Mouse (Mus musculus) embryonic fibroblast, embryonic 13.5 days (primary cell): ENCODE measurements around the gene Slc25a16. TPM values are rescaled to one million over a fixed set of nuclear protein-coding genes. Genes with fewer than 3 reads are reported as not detected.

Source experiments
- H3K27ac ChIP-seq: 2 replicates; pipeline ENCODE4 v1.5.1; 2012; ENCODE audit warnings: low read length, control low read depth, inconsistent platforms; ENCODE audit not compliant: insufficient read depth
- H3K4me1 ChIP-seq: 2 replicates; pipeline ENCODE4 v1.6.1; 2011; ENCODE audit warnings: low read length; ENCODE audit not compliant: control insufficient read depth, insufficient read depth
- H3K4me3 ChIP-seq: 2 replicates; pipeline ENCODE4 v1.5.1; 2011; ENCODE audit warnings: mild to moderate bottlenecking, control low read depth, low read length; ENCODE audit not compliant: insufficient read depth
- CTCF ChIP-seq: IDR thresholded peaks from 2 replicates; pipeline ENCODE4 v1.5.1; 2011; ENCODE audit warnings: mild to moderate bottlenecking, control low read depth, low read length, moderate library complexity, borderline replicate concordance; ENCODE audit not compliant: insufficient read depth
- POLR2A ChIP-seq: IDR thresholded peaks from 2 replicates; pipeline ENCODE4 v1.6.1; 2011; ENCODE audit warnings: low read depth, mild to moderate bottlenecking, control low read depth, low read length, moderate library complexity
- polyA plus RNA-seq: library from polyadenylated mRNA; stranded (reverse); fragments of >200 nt; gene quantifications from 2 replicates; pipeline ENCODE4 v1.2.4, GENCODE M21; 2011; ENCODE audit warnings: low read depth; ENCODE audit not compliant: missing spikeins, insufficient read length

Gene Slc25a16
- 16.6 and 18.6 TPM in 2 replicates for polyA plus RNA-seq

- TF ChIP-seq CTCF (no peak), POLR2A (peak; percentile 76)
- Histone ChIP-seq H3K27ac (peak within 1 kb of the TSS; percentile 15), H3K4me3 (peak within 1 kb of the TSS; percentile 75), H3K4me1 (no peaks in the 10 kb centered on the region)
Observed at GRCm38 (mm10) chr10:62919925-62920765, at the start of gene Slc25a16. Slc25a16 (plus strand) TSS chr10:62920633.

GRCm38 (mm10) chr10:62874828-62875227, 45.6 kb upstream of the Slc25a16 start:
- TF ChIP-seq POLR2A = no peak
- TF ChIP-seq CTCF = no peak
- no peaks in the 10 kb centered on the region for H3K4me1 ChIP-seq
- H3K4me3 ChIP-seq = no peak overlapping the region
- H3K27ac ChIP-seq = no peak overlapping the region

GRCm38 (mm10) chr10:62875565-62875964, 44.9 kb upstream of the Slc25a16 start:
- no peak overlapping the region for H3K27ac ChIP-seq

GRCm38 (mm10) chr10:62878056-62878455, 42.4 kb upstream of the Slc25a16 start:
- Histone ChIP-seq H3K4me1 (no peaks in the 10 kb centered on the region), H3K4me3 (no peak overlapping the region), H3K27ac (no peak overlapping the region)
- no peak for TF ChIP-seq CTCF
- TF ChIP-seq POLR2A = no peak

More at GRCm38 (mm10) chr10:62875565-62875964, 44.9 kb upstream of the Slc25a16 start:
- Histone ChIP-seq H3K4me1 (no peaks in the 10 kb centered on the region), H3K4me3 (no peak overlapping the region)
- TF ChIP-seq POLR2A = no peak
- TF ChIP-seq CTCF = no peak

- Histone ChIP-seq H3K4me1 (no peaks in the 10 kb centered on the region), H3K27ac (no peak overlapping the region), H3K4me3 (no peak overlapping the region)
- TF ChIP-seq POLR2A (no peak), CTCF (no peak)
Observed at GRCm38 (mm10) chr10:62881211-62881610, 39.2 kb upstream of the Slc25a16 start.

GRCm38 (mm10) chr10:62883933-62884372, 36.5 kb upstream of the Slc25a16 start:
- TF ChIP-seq POLR2A = no peak
- no peak for TF ChIP-seq CTCF
- H3K27ac ChIP-seq = no peak overlapping the region
- H3K4me3 ChIP-seq = no peak overlapping the region
- no peaks in the 10 kb centered on the region for H3K4me1 ChIP-seq

- TF ChIP-seq CTCF = no peak
- no peak for TF ChIP-seq POLR2A
- no peaks in the 10 kb centered on the region for H3K4me1 ChIP-seq
- H3K4me3 ChIP-seq = no peak overlapping the region
- H3K27ac ChIP-seq = no peak overlapping the region
Observed at GRCm38 (mm10) chr10:62884517-62884916, 35.9 kb upstream of the Slc25a16 start.

GRCm38 (mm10) chr10:62885460-62885859, 35.0 kb upstream of the Slc25a16 start:
- no peak overlapping the region for H3K27ac ChIP-seq
- H3K4me1 ChIP-seq = no peaks in the 10 kb centered on the region
- TF ChIP-seq CTCF = no peak
- TF ChIP-seq POLR2A = no peak
- H3K4me3 ChIP-seq = peak overlapping the region; percentile 47; the same call in 1 of the 2 replicates

GRCm38 (mm10) chr10:62885969-62886798, 34.2 kb upstream of the Slc25a16 start:
- TF ChIP-seq POLR2A = no peak
- no peak for TF ChIP-seq CTCF
- Histone ChIP-seq H3K4me1 (no peaks in the 10 kb centered on the region), H3K27ac (no peak overlapping the region)

More at GRCm38 (mm10) chr10:62885969-62886798, 34.2 kb upstream of the Slc25a16 start:
- peak overlapping the region; percentile 47 for H3K4me3 ChIP-seq
